Mouse (Mus musculus): Measurements from ENCODE around the gene Tmem238.

DNA sequence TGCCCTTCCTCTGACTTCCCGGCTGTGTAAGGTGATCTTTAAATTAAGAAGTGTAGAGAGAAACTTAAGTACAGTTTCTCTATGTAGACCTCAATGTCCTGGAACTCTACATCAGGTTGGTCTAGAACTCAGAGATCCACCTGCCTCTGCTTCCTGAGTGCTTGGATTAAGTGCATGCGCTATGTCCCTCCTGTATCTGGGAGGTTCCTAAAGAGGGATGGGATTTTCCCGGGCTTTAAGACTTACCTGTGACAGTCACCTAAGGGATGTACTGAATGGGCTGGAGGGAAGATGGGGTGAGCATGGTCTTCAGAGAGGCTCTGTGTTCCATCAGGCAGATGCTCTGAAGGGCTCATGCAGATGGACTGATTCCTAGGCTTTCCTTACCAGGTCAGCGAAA lies 4.2 kb upstream of the Tmem238 start:
- no peak for TF ChIP-seq POLR2A (IDR thresholded peaks at IDR 0.05; ENCODE audit: insufficient read depth, low read depth, low read length)
- TF ChIP-seq CTCF (IDR thresholded peaks at IDR 0.05) = no peak
- TF ChIP-seq EP300 (IDR thresholded peaks at IDR 0.05; ENCODE audit: insufficient read depth, low read depth, low read length) = no peak
